Mouse (Mus musculus) brain, embryonic 14.5 days (tissue): Measurements from ENCODE around the gene Itih3.

ENCODE experiments used
- CTCF ChIP-seq: fragments of 200-500 bp; IDR thresholded peaks from 2 replicates; pipeline ENCODE4 v1.5.1; 2012; ENCODE audit warnings: inconsistent platforms, mild to moderate bottlenecking, moderate library complexity, borderline replicate concordance; ENCODE audit not compliant: insufficient read depth, insufficient read length; ENCODE audit errors: extremely low read depth
- POLR2A ChIP-seq: fragments of 200-500 bp; IDR thresholded peaks from 2 replicates; pipeline ENCODE4 v1.6.1; 2012; ENCODE audit warnings: mild to moderate bottlenecking, inconsistent platforms, borderline replicate concordance; ENCODE audit not compliant: poor library complexity, insufficient read depth, insufficient read length, severe bottlenecking; ENCODE audit errors: extremely low read depth

- no peak for TF ChIP-seq CTCF
- no peak for TF ChIP-seq POLR2A
Observed at GRCm38 (mm10) chr14:30930386-30930785, 6.8 kb upstream of the Itih3 start.
